Mouse (Mus musculus) spleen, adult 2 months (tissue): Measurements from ENCODE around the gene Lce1j. TPM values are rescaled to one million over a fixed set of nuclear protein-coding genes. Genes with fewer than 3 reads are reported as not detected.
"Not testable (repeated sequence)": the region's sequence is repeated elsewhere in the genome, so short reads cannot be mapped to it uniquely, and the experiment has no call there.

Source experiments
- DNase-seq, 2 experiments: peaks; one replicate each; pipeline versions ENCODE4 v3.0.0 to v3.0.0-alpha.2; 2012 to 2021; ENCODE audit warnings: low spot score in 2 of 2, low read depth in 1 of 2
- H3K27ac ChIP-seq: fragments of 200-500 bp; 2 replicates; pipeline ENCODE4 v1.5.1; 2012; ENCODE audit warnings: low read length, inconsistent platforms; ENCODE audit not compliant: insufficient read depth
- H3K27me3 ChIP-seq: fragments of 200-500 bp; 2 replicates; pipeline ENCODE4 v1.6.1; 2012; ENCODE audit warnings: mild to moderate bottlenecking, moderate library complexity, low read length, inconsistent platforms; ENCODE audit not compliant: control insufficient read depth, insufficient read depth
- H3K36me3 ChIP-seq: fragments of 200-500 bp; 2 replicates; pipeline ENCODE4 v1.6.1; 2012; ENCODE audit warnings: mild to moderate bottlenecking, low read length, inconsistent platforms; ENCODE audit not compliant: control insufficient read depth, insufficient read depth
- H3K4me1 ChIP-seq: fragments of 200-500 bp; 2 replicates; pipeline ENCODE4 v1.6.1; 2011; ENCODE audit warnings: inconsistent platforms; ENCODE audit not compliant: control insufficient read depth, insufficient read depth, insufficient read length
- H3K4me3 ChIP-seq: fragments of 200-500 bp; 2 replicates; pipeline ENCODE4 v1.5.1; 2011; ENCODE audit warnings: mild to moderate bottlenecking, inconsistent platforms; ENCODE audit not compliant: insufficient read depth, insufficient read length; ENCODE audit errors: extremely low read depth
- CTCF ChIP-seq: fragments of 200-500 bp; IDR thresholded peaks from 2 replicates; pipeline ENCODE4 v1.5.1; 2011; ENCODE audit warnings: mild to moderate bottlenecking, inconsistent platforms; ENCODE audit not compliant: insufficient read depth, insufficient read length, insufficient replicate concordance; ENCODE audit errors: extremely low read depth
- POLR2A ChIP-seq: fragments of 200-500 bp; IDR thresholded peaks from 2 replicates; pipeline ENCODE4 v1.6.1; 2011; ENCODE audit warnings: low read depth, low read length, inconsistent platforms
- WGBS: fragments of 180-500 bp; shearing (Covaris S2); methylation state at CpG from one replicate; pipeline ENCODE4 v1.1.7; 2018; 5-methylcytosine and 5-hydroxymethylcytosine counted together
- polyA plus RNA-seq: library from polyadenylated mRNA; depleted of rRNA; stranded (reverse); fragments of >200 nt; gene quantifications from 2 replicates; pipeline ENCODE4 v1.2.3, GENCODE M21; 2012; rRNA removed

Lce1j gene
- polyA plus RNA-seq, result not detected in 2 replicates

DNA sequence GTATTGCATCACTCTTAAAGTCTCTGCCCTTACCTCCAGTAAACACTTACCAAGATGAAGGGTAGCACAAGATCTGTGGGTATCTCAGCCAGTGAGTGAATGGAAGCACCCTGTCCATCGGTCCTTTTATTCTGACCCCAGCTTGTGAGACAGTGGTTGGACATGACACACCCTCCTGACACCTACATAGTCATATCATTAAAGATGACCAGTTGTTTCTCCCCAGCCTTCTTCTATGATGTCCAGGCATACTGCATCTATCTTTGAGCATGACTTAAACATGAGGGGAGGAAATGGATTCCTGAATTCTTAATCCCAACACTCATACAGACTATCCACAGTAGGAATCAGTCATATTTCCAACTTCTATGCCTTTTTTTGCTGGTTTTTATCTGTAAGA is at the start of gene Lce1j:
Gene Lce1j, minus strand, starts transcription at position 101 of the 400 bp plus-strand sequence.
- 82% methylated on average over 1 of the region's 1 CpGs for WGBS
- H3K4me1 ChIP-seq, result no peaks in the 10 kb centered on the region

DNA sequence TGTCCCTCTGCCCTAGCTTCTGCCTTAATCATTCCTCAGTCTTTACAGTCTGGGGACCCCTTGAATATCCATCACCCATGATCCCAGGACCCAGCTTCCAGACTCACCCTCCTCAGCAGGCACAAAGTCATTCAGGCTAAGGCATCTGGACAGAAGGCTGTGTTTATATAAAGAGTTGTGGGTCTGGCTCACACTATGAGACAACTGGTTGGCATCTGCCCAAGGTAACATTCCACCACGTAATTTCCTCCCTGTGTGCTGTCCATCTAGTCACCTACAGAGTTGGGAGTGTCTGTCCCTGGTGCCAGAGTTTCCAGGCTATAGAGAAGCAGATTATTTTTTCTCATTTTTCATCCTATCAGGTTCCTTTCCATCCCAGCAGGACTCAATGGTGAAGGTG is 36.8 kb upstream of the Lce1j start, which contains the start of gene Kprp:
Gene Kprp, minus strand, starts transcription at position 140 of the 400 bp plus-strand sequence.
- 28% methylated on average over 1 of the region's 1 CpGs for WGBS
- TF ChIP-seq POLR2A, result no peak
- no peak for TF ChIP-seq CTCF
- H3K36me3 ChIP-seq, result no peaks in the 10 kb centered on the region

More for the DNA sequence above, at the start of gene Lce1j:
- DNase-seq, result no peak
- Histone ChIP-seq H3K36me3 (no peaks in the 10 kb centered on the region), H3K4me3 (no peak within 1 kb of the TSS), H3K27ac (no peak within 1 kb of the TSS), H3K27me3 (no peaks in the 10 kb centered on the region)
- TF ChIP-seq POLR2A (no peak), CTCF (no peak)

DNA sequence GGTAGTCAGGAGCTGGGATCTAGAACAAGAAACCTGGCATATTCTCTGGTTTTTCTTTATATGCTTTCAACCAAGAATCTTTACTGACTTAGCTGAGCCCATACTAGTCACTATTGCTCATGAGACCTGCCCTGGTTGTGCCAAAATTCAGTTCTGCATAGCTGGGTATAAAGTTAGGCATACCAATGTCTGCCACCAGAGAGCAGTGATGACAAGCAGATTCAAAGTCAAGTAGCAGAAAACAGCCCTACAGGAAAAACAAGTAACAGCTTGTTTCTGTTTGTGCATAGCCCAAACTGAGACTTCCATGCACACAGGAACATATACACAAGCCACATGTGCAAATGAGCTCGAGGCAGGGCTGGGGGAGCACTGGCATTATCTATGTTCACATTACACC is 35.5 kb upstream of the Lce1j start:
- no peak for DNase-seq
- WGBS, result 12% methylated on average over 1 of the region's 1 CpGs
- H3K36me3 ChIP-seq, result no peaks in the 10 kb centered on the region
- TF ChIP-seq POLR2A (no peak), CTCF (no peak)
- H3K4me3 ChIP-seq, result no peak overlapping the region
- H3K27ac ChIP-seq, result no peak overlapping the region
- no peaks in the 10 kb centered on the region for H3K4me1 ChIP-seq
- H3K27me3 ChIP-seq, result no peaks in the 10 kb centered on the region

More for the DNA sequence above, 36.8 kb upstream of the Lce1j start, which contains the start of gene Kprp:
- Histone ChIP-seq H3K27ac (no peak within 1 kb of the TSS), H3K4me3 (no peak within 1 kb of the TSS), H3K27me3 (no peaks in the 10 kb centered on the region), H3K4me1 (no peaks in the 10 kb centered on the region)
- no peak for DNase-seq

DNA sequence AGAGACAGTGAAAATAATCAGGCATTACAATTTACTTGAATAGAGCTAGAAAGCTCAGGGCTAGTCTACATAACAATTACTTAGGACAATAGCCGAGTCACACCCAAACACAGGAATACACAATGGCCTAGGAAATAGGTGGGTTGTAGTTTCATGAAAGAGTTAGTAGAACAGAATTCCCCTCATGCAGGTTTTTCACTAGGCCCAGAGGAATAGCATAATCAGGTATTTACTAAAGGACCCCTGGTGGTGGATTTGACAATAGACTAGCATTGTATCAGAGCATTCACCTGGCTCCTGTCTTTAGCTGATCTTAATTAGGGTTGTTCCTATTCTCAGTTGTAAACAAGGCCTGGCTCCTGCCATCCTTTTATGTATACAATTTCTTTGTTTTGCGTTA is 25.7 kb upstream of the Lce1j start:
- 96% methylated on average over 2 of the region's 2 CpGs for WGBS
- H3K36me3 ChIP-seq, H3K27ac ChIP-seq, H3K4me3 ChIP-seq, H3K27me3 ChIP-seq, DNase-seq, H3K4me1 ChIP-seq: not testable (repeated sequence)

DNA sequence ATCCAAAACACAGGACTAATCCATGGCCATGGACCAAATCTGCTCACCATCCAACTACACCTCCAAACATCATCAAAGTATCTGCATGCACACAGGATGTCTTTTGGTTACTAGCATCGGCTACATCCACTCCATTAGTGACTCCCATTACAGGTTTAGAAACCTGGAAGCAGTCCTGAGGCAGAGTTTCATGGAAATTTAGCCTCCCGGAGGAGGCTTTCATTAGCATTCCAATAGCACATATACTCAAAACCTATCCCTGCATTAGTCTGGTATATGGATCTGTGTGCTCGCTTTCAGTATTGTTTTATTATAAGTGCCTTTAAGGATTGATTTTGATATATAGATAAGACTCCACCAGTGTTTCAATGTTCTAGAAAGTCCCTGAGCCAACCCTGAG is 25.3 kb upstream of the Lce1j start:
- Histone ChIP-seq H3K4me3 (no peak overlapping the region), H3K36me3 (no peaks in the 10 kb centered on the region), H3K27me3 (no peaks in the 10 kb centered on the region), H3K27ac (no peak overlapping the region), H3K4me1 (no peaks in the 10 kb centered on the region)
- 90% methylated on average over 3 of the region's 3 CpGs for WGBS
- TF ChIP-seq POLR2A (no peak), CTCF (no peak)
- DNase-seq, result no peak

DNA sequence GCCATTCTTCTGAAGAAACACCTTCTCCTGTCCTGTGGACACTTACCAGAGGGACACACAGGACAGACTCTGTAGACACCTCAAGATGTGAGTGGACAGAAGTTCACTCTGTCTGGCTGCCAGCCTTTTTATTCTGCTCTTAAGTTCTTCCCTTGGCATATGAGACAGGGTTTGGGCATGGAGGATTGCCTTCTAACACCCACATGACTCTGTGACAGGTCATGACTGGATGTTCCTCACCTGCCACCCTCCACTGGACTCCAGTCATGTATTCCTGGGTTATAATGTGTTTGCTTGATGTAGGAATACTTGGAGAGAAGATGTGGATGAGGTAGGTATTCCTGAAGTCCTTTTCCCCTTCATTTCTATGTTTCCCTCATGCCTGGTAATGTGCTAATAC is 17.5 kb upstream of the Lce1j start, which contains the start of gene Lce1k:
Gene Lce1k, minus strand, starts transcription at position 101 of the 400 bp plus-strand sequence.
- TF ChIP-seq CTCF (no peak), POLR2A (no peak)
- H3K4me3 ChIP-seq, result no peak within 1 kb of the TSS
- H3K36me3 ChIP-seq, result no peaks in the 10 kb centered on the region
- no peaks in the 10 kb centered on the region for H3K4me1 ChIP-seq
- no peaks in the 10 kb centered on the region for H3K27me3 ChIP-seq
- no peak within 1 kb of the TSS for H3K27ac ChIP-seq
- DNase-seq, result no peak

DNA sequence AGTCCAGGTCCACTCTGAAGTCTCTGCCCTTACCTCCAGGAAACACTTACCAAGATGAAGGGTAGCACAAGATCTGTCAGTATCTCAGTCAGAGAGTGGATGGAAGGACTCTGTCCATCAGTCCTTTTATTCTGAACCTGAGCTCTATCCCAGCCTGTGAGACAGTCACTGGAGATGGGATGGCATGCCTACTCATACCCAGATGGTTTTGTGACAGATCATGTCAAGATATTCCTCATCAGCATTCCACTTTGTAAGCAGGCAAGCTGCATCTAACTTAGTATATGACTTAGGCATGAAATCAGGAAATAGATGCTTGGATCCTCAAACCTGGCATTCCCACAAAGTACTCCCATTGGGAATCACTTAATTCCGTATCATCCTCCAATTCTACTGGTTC is 11.5 kb downstream of the Lce1j start, which contains the start of gene Lce1i:
Gene Lce1i, minus strand, starts transcription at position 101 of the 400 bp plus-strand sequence.
- no peak for TF ChIP-seq POLR2A
- DNase-seq, result no peak
- Histone ChIP-seq H3K36me3 (no peaks in the 10 kb centered on the region), H3K4me1 (no peaks in the 10 kb centered on the region), H3K27ac (no peak within 1 kb of the TSS), H3K27me3 (no peaks in the 10 kb centered on the region), H3K4me3 (no peak within 1 kb of the TSS)
- 63% methylated on average over 1 of the region's 1 CpGs for WGBS

DNA sequence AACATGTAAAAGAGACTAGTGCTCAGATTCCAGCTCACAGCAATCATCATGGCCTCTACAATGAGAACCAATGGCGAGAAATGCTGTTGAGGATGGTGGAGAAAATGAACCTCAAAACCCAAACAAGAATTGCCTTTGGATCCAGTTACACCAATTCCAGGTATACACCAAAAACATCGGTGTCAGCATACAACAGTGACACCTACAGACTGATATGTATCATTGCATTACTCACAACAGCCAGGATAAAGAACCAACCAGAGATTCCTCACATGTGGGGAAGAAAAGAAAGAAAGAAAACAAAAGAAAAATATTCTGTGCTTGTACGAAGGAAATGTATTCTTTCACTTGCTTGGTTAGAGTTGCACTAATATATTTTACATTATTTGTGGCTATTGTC is 18.7 kb downstream of the Lce1j start:
- 24% methylated on average over 3 of the region's 3 CpGs for WGBS
- Histone ChIP-seq H3K27ac (no peak overlapping the region), H3K4me3 (no peak overlapping the region), H3K36me3 (no peaks in the 10 kb centered on the region), H3K4me1 (no peaks in the 10 kb centered on the region), H3K27me3 (no peaks in the 10 kb centered on the region)
- TF ChIP-seq CTCF (no peak), POLR2A (no peak)
- no peak for DNase-seq
